Mouse (Mus musculus) brain, embryonic 14.5 days (tissue): ENCODE results near the gene Uba5.

Source experiments
- CTCF ChIP-seq: fragments of 200-500 bp; IDR thresholded peaks from 2 replicates; pipeline ENCODE4 v1.5.1; 2012; ENCODE audit warnings: inconsistent platforms, mild to moderate bottlenecking, moderate library complexity, borderline replicate concordance; ENCODE audit not compliant: insufficient read depth, insufficient read length; ENCODE audit errors: extremely low read depth
- POLR2A ChIP-seq: fragments of 200-500 bp; IDR thresholded peaks from 2 replicates; pipeline ENCODE4 v1.6.1; 2012; ENCODE audit warnings: mild to moderate bottlenecking, inconsistent platforms, borderline replicate concordance; ENCODE audit not compliant: poor library complexity, insufficient read depth, insufficient read length, severe bottlenecking; ENCODE audit errors: extremely low read depth

DNA sequence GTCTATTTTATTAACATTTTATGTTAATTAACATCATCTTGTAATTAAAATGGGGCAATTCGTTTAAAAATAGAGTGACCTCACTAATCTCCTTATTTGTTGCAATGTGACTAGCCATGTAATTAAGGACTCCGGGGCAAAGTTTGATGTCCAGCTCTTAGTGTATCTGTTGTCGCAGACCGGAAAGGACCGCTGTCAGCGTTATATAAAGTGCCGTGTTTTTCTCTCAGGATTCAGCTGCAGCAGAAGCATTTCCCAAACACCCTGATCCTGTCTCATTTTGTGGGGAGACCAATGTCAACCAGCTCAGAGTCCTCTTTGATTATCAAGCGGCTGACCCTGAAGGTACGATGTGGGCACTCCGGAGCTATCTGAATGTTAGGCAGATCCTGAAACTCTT is 41.9 kb downstream of the Uba5 start:
- no peak for TF ChIP-seq CTCF
- no peak for TF ChIP-seq POLR2A
